In the genomic region with DNA sequence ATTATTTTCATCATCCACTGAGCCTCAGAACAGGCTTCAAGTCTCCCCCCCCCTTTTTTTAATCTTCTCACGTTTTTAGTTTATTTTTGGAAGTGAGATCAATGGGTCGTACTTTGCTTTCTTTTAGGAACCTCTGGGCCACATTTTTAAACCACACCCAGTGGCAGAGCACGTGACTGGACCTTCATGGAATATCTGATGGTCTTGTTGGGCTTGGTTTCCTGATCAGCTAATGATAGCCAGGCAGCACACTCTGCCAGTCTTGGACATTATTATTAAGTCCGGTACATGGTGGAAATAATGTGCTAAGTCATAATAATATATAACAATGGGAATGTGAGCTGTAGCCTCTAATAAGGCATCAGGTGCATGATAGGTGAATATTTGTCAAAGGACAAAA, we compare ENCODE assay signal across 18 mouse cellular contexts.
DNase-seq lines count a peak whose midpoint lies in the region; ATAC-seq lines count a peak whose summit lies in the region.
"Had no signal": no experiment of that assay in that cellular context is flagged by ENCODE, and none has a peak within 500 bp of the region (broad histone marks: within the 10 kb centered on the region; RNA-seq: fewer than 3 reads in every experiment).

No protein-coding gene starts in this region.

- H3K9ac ChIP-seq in kidney, embryonic 14.5 days (ENCODE audit: low read depth, low read length) = no peak overlapping the region
- H3K9ac ChIP-seq in hindbrain, embryonic 11.5 days (ENCODE audit: low read depth, low read length) = no peak overlapping the region
- H3K9ac ChIP-seq: embryonic facial prominence, embryonic 13.5 days; forebrain, embryonic 12.5 days; heart, embryonic 12.5 days; hindbrain, embryonic 13.5 days had no signal

- H3K36me3 ChIP-seq in kidney, embryonic 14.5 days (ENCODE audit: control insufficient read depth, insufficient read depth, low read length) = no peaks in the 10 kb centered on the region
- no peaks in the 10 kb centered on the region for H3K36me3 ChIP-seq in hindbrain, embryonic 11.5 days (ENCODE audit: control insufficient read depth, insufficient read depth, low read length)
- H3K36me3 ChIP-seq: embryonic facial prominence, embryonic 13.5 days; forebrain, embryonic 12.5 days; heart, embryonic 12.5 days; hindbrain, embryonic 13.5 days had no signal

- DNase-seq in heart, adult 11 months = peak; percentile 92
- no peak for DNase-seq in heart, postnatal 36 days
- peak; percentile 12 to 43 for DNase-seq in kidney, postnatal 25 days
- peak; percentile 42 for DNase-seq in lung, postnatal 10 days
- DNase-seq in hindbrain, embryonic 11.5 days (ENCODE audit: low spot score) = no peak
- no peak for DNase-seq in embryo, embryonic 9.5 days (ENCODE audit: extremely low spot score)
- DNase-seq: adrenal gland, postnatal 10 days; cerebellum, adult 11-12 months; cerebellum, adult 9-10 months; cerebellum, postnatal 25 days; gastrocnemius, postnatal 25 days had no signal

- 78% methylated on average over 4 of the region's 4 CpGs for WGBS in kidney, embryonic 14.5 days
- WGBS in hindbrain, embryonic 11.5 days = 80% methylated on average over 4 of the region's 4 CpGs

- no peaks in the 10 kb centered on the region for H3K27me3 ChIP-seq in kidney, embryonic 14.5 days (ENCODE audit: control insufficient read depth, insufficient read depth, low read length)
- no peaks in the 10 kb centered on the region for H3K27me3 ChIP-seq in hindbrain, embryonic 11.5 days (ENCODE audit: control insufficient read depth, insufficient read depth, low read length)
- H3K27me3 ChIP-seq: embryonic facial prominence, embryonic 13.5 days; forebrain, embryonic 12.5 days; heart, embryonic 12.5 days; hindbrain, embryonic 13.5 days had no signal

- no peaks in the 10 kb centered on the region for H3K9me3 ChIP-seq in kidney, embryonic 14.5 days (ENCODE audit: control insufficient read depth, low read length)
- H3K9me3 ChIP-seq in hindbrain, embryonic 11.5 days (ENCODE audit: control insufficient read depth, low read length) = no peaks in the 10 kb centered on the region
- H3K9me3 ChIP-seq: embryonic facial prominence, embryonic 13.5 days; forebrain, embryonic 12.5 days; heart, embryonic 12.5 days; hindbrain, embryonic 13.5 days had no signal

- ATAC-seq in kidney, embryonic 14.5 days (ENCODE audit: low FRiP score, low TSS enrichment) = no peak
- no peak for ATAC-seq in hindbrain, embryonic 11.5 days (ENCODE audit: low FRiP score)
- ATAC-seq: forebrain, embryonic 16.5 days; hindbrain, postnatal 0 days had no signal

- no peak overlapping the region for H3K27ac ChIP-seq in kidney, embryonic 14.5 days (ENCODE audit: low read depth, low read length)
- H3K27ac ChIP-seq in hindbrain, embryonic 11.5 days (ENCODE audit: low read depth, low read length) = no peak overlapping the region
- H3K27ac ChIP-seq: embryonic facial prominence, embryonic 13.5 days; forebrain, embryonic 12.5 days; hindbrain, embryonic 13.5 days; hindbrain, postnatal 0 days had no signal

- intact Hi-C loops in heart, postnatal 36 days (cut with DNase I) = no loop called here

- no peak overlapping the region for H3K4me3 ChIP-seq in kidney, embryonic 14.5 days (ENCODE audit: low read length)
- H3K4me3 ChIP-seq in hindbrain, embryonic 11.5 days (ENCODE audit: low read depth, low read length) = no peak overlapping the region
- H3K4me3 ChIP-seq: embryonic facial prominence, embryonic 13.5 days; forebrain, embryonic 12.5 days; heart, embryonic 12.5 days; hindbrain, embryonic 13.5 days had no signal

- no peaks in the 10 kb centered on the region for H3K4me1 ChIP-seq in kidney, embryonic 14.5 days (ENCODE audit: control insufficient read depth, insufficient read depth, low read length)
- H3K4me1 ChIP-seq in hindbrain, embryonic 11.5 days (replicated peaks; ENCODE audit: control insufficient read depth, insufficient read depth, low read length) = no peaks in the 10 kb centered on the region
- H3K4me1 ChIP-seq: forebrain, embryonic 12.5 days; hindbrain, embryonic 13.5 days had no signal

- H3K4me2 ChIP-seq in kidney, embryonic 14.5 days (replicated peaks; ENCODE audit: low read depth, low read length) = no peak overlapping the region
- no peak overlapping the region for H3K4me2 ChIP-seq in hindbrain, embryonic 11.5 days (replicated peaks; ENCODE audit: low read depth, low read length)
- H3K4me2 ChIP-seq: embryonic facial prominence, embryonic 13.5 days; forebrain, embryonic 12.5 days; heart, embryonic 12.5 days; hindbrain, embryonic 13.5 days had no signal

Comparison
In these comparisons a context has a peak if more than half of its experiments do, and no peak if none do; other contexts are left out.
1. DNase-seq: peak in heart, adult 11 months (single experiment), kidney, postnatal 25 days (2 of 2) and lung, postnatal 10 days (single experiment); none in heart, postnatal 36 days (0 of 2), hindbrain, embryonic 11.5 days (single experiment) and embryo, embryonic 9.5 days (single experiment).